Mouse (Mus musculus): Measurements from ENCODE around the gene Kat7.

Gene Kat7

DNA sequence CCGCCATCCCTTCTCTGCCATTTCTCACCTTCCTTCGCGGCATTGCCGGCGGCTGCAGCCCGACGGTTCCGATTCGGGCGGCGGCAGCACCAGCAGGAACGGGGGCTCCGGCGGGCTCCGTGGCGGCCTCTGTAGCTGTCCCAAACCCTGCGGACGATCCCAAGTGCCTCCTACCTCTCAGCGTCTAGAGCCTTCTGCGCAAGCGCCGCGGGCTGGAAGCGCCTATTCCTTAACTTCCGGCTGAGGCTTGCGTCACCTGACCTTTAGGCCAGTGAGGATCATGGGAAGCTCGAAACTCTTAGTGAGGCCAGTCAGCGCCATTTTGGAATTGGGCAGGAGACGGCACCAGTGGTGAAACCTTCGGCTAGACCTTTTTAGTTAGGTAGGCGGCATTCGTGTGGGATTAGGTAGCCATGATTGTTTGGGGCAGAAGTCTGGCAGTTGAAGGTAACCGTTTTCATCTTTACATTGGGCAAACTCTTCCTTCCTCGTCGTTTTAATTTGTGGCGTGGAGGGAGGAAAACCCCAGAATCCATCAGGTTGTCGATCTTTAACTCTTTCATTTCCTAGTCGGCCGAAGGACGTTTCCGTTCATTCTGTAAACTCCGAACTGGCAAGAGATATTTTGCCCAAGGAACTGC lies at the start of gene Kat7:
Kat7 (minus strand) TSS at position 240 of the 641 bp plus-strand sequence.
- peak; percentile 95 for DNase-seq

- peak; percentile 74 for DNase-seq
Measured at GRCm38 (mm10) chr11:95358263-95358662, 48.2 kb upstream of the Kat7 start.

- DNase-seq: peak; percentile 91
Measured at GRCm38 (mm10) chr11:95356469-95357273, 46.6 kb upstream of the Kat7 start.

DNA sequence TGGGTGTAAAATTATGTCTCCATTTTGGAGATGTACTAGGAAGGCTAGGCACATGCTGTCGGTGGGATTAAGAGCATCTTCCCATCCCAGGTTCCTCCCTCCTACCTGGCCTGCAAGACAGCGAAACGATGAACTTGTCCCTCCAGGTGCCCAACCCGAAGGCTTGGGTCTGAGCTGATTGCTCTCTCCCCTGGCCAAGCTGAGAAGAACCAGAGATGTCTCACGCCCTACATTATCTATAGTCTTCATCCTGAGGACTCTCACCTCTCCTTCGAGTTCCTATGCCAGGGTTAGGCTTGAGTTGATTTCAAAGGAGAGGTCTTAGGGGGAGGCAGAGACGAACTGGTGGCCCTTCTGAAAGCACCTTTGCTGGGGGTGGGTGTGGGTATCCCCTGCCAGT lies 46.0 kb upstream of the Kat7 start:
- no peak for DNase-seq

- DNase-seq: peak; percentile 56
Measured at GRCm38 (mm10) chr11:95355661-95356011, 45.6 kb upstream of the Kat7 start.

- DNase-seq: no peak
Measured at GRCm38 (mm10) chr11:95354945-95355660, 45.1 kb upstream of the Kat7 start.

- peak; percentile 60 for DNase-seq
Measured at GRCm38 (mm10) chr11:95354228-95354944, 44.3 kb upstream of the Kat7 start.

DNA sequence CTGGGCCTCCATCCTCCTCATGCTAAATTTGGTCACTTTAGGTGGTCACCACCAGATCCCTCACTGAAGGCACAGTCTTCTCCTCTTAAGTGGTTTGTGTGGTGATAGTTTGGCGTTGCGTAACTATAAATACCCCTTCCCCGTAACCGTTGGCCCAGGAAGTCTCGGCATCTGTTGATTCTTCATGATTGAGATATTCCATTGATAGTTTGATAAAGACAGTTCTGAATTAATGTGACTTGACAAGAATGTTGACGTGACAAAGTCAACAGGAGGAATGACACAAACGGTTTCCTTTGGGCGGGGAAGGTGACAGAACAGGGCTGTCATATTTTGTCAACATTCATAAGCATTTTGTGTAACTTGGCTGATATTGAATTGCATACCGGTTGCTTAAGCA lies 43.2 kb upstream of the Kat7 start:
- DNase-seq: peak; percentile 34

DNA sequence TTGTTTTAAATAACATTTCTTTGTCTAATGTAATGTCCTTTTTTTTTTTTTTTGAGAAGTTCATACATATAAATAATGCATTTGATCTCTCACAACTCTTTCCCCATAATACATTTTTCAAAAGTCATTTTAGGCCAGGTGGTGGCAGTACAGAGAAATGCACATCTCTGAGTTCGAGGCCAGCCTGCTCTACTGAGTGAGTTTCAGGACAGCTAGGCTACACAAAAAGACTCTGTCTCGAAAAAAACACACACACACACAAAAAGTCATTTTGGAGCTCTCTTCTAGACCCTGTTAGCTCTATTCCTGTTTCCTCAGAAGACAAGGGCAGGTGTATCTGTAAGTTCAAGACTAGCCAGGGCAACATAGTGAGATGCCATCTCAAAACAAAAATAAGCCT lies 42.6 kb upstream of the Kat7 start:
- peak; percentile 45 for DNase-seq

GRCm38 (mm10) chr11:95350960-95351359 lies 40.9 kb upstream of the Kat7 start:
- DNase-seq: peak; percentile 60

DNA sequence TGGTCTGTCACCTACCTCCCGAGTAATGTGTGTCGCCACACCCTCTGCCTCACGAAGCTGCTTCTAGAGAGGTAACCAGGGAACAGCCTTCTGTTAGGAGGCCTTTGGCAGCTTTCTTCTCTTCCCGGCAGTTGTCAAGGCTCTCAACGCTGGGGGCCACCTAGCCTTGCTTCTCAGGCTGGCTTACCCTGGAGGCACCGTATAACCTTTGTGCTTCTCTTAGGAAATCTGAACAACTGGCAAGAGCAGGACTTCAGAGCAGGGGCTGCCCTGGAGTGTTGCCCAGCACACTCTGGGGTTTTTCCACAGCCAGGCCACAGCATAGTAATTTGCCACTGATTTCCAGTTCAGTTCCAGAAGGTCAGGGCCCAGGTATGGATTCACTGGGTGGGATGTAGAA lies 40.2 kb upstream of the Kat7 start:
- peak; percentile 29 for DNase-seq

GRCm38 (mm10) chr11:95344181-95344580 lies 34.1 kb upstream of the Kat7 start:
- DNase-seq: no peak

DNA sequence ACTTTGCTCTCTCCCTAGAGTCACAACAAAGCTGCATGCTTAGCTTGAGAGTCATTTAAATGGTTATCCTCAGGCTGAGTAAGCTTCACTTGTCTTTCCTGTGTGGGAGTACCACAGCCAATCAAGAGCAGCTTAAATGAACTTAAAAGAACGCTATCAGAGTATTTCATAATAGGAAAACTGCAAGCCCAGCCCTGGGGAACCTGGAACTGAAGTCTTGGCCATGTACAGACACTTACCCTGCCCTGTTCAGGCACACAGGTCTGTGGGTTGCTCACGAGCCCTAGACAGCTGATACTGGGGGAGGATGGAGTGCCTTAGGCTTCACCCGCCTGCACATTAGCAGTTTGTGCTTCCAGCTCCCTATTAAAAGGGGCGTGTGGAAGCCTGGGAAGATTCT lies 33.1 kb upstream of the Kat7 start:
- no peak for DNase-seq

DNA sequence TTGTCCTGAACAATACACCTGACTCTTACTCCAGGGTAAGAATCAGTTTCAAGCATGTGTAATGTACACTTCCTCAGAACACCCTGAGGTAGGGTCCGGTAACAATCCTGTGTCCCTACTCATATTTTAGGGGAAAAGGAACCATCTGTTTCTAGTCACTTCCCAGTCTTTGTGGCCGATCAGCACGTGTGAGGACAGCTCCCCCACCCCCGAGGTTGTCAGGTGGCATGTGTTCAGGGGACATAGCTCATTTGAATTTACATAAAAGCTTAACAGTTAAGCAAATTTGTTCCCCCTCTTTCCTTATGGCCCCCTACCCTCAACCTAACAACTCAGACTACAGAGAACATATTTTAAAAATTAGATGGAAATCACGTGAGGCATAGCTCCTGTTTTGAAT lies 30.6 kb upstream of the Kat7 start:
- no peak for DNase-seq

- no peak for DNase-seq
Measured at GRCm38 (mm10) chr11:95340259-95340658, 30.2 kb upstream of the Kat7 start.

- DNase-seq: peak; percentile 57
Measured at GRCm38 (mm10) chr11:95339471-95340021, 29.5 kb upstream of the Kat7 start.

DNA sequence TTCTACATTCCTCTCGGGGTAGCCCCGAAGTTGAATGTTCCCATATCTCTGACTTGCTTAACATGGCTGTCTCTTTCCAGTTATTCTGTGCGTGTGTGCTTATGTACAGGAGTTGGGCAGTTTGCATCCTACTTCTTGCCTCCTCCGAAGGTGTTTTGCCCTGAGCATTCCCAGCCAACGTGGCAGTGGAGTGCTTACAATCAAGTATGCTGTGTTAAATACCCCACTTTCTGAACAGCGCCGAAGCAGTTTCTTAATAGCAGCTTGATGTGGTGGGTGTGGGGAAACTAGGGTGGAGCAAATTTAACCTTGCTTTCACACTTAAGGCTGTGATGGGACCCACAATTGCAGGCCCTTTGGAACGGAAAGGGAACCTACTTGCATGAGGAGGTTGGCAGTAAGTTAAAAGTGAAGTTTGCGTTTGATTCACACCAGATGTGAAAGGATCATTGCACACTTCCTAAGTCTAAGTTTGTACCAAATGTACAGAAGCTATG lies 27.8 kb upstream of the Kat7 start:
- peak; percentile 50 for DNase-seq

DNA sequence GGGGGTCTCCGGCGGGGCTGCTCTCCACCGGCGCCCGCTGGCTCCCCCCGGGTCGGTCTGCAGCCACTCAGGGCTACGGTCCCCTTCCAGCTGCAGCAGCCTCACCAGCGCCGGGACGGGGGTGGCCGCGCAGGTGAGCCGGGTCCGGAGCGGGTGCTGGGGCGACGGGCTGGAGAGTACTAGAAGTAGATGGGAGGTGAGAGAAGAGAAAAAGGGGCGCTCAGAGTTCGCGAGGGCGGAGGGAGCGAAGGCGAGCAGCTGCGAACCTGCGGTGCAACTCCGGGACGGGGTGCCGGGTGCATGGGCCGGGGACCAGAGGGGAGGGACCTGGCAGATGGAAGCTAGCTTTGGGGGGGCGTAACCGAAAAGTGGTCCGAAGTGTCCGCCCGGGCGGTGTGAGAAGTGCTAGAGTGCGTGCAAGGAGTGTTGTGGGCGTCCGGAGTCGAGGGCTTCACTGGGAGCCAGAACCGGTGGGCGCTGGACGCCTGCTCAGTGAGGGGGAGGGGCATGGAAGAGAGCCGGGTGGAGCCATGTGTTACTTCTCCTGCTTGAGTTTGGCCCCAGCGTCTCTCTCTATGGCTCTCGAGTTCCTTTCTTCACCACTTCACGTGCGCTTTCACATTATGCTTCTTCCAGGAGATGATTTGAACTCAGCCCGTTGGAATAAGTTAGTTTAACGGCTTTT lies 27.2 kb upstream of the Kat7 start:
- DNase-seq: peak; percentile 77

GRCm38 (mm10) chr11:95336568-95337128 lies 26.6 kb upstream of the Kat7 start, which contains the start of gene Fam117a:
Gene Fam117a, plus strand, starts transcription at chr11:95337018.
- DNase-seq: peak; percentile 95

- DNase-seq: no peak
Measured at GRCm38 (mm10) chr11:95334448-95335060, 24.5 kb upstream of the Kat7 start.

GRCm38 (mm10) chr11:95333805-95334204 lies 23.8 kb upstream of the Kat7 start:
- no peak for DNase-seq

Measured in thymus, postnatal 14 days (tissue).